Mouse (Mus musculus): ENCODE measurements around the gene Ldlrad3.

DNA sequence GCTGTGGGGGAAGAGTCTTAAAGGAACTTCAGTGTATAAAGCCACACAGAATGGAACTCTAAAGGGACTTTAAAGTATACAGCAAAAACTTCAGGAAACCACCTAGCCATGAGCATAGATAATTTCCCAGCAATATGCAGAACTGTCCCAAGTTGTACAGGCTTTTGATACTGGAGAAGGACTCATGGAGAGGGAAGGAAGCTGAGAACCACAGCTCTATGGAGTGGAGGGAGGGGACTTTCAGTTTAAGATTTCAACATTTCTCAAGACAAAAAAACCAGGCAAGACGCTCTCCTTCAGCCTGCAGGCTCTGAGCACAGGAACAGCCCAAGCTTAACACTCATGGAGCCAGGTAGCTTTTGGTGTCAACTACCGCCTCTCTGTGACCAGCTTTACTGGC is 4.7 kb downstream of the Ldlrad3 start:
- TF ChIP-seq CTCF (IDR thresholded peaks at IDR 0.05; ENCODE audit: low read depth, low read length), result no peak
- TF ChIP-seq POLR2A (IDR thresholded peaks at IDR 0.05; ENCODE audit: borderline replicate concordance, low read depth, low read length), result no peak
